Mouse (Mus musculus): ENCODE measurements around the gene Ube2m.

- TF ChIP-seq GATA1 (IDR thresholded peaks at IDR 0.05; ENCODE audit: borderline replicate concordance, low read length) (no peak), FLI1 (IDR thresholded peaks at IDR 0.05; ENCODE audit: low read length) (no peak)
Measured at GRCm38 (mm10) chr7:13044254-13044625, 6.2 kb upstream of the Ube2m start.

Measured in megakaryocyte, embryonic 14.5 days (primary cell).